Mouse (Mus musculus) layer of hippocampus, adult 6 months (tissue): ENCODE data around the gene Apon. TPM values are rescaled to one million over a fixed set of nuclear protein-coding genes. Genes with fewer than 3 reads are reported as not detected.

ENCODE experiments used
- long read RNA-seq, 2 experiments: library from polyadenylated mRNA; unstranded; transcript quantifications; one replicate each; pipeline ENCODE4 v2.0.0; 2019 to 2020
- polyA plus RNA-seq: library from polyadenylated mRNA; unstranded; fragments of <200 nt; fragmentation: Nextera tagmentation; gene quantifications from 2 replicates; pipeline ENCODE4 v1.2.3, GENCODE M21; 2021

The Apon gene
- not detected in 2 replicates for polyA plus RNA-seq
- long read RNA-seq, experiment 1 = 0 reads
- long read RNA-seq, experiment 2 = 0 reads

GRCm38 (mm10) chr10:128253677-128254255, at the start of gene Apon:
Apon (plus strand) TSS chr10:128254096.

GRCm38 (mm10) chr10:128211390-128212108, 42.3 kb upstream of the Apon start, which contains the start of gene Spryd4:
Spryd4 (minus strand) TSS chr10:128211807.

GRCm38 (mm10) chr10:128225538-128225937, 28.4 kb upstream of the Apon start, which contains the start of gene Mip:
Mip (plus strand) TSS chr10:128225838.

GRCm38 (mm10) chr10:128231697-128232419, 22.0 kb upstream of the Apon start, which contains the start of gene Timeless:
Timeless (plus strand) TSS chr10:128232065.

GRCm38 (mm10) chr10:128268371-128268770, 14.5 kb downstream of the Apon start, which contains the start of gene Apof:
Apof (plus strand) TSS chr10:128268671.

GRCm38 (mm10) chr10:128270287-128270841, 16.5 kb downstream of the Apon start, which contains the start of gene Stat2:
Stat2 (plus strand) TSS chr10:128270559.

GRCm38 (mm10) chr10:128298702-128299171, 44.8 kb downstream of the Apon start, which contains the start of gene Il23a:
Il23a (minus strand) TSS chr10:128298752.

GRCm38 (mm10) chr10:128303126-128304021, 49.5 kb downstream of the Apon start, which contains the start of gene Pan2:
Pan2 (plus strand) TSS chr10:128303335.

Other genes starting within 250 kb of the Apon start
- not detected in 2 replicates for gene Hsd17b6, start 246.5 kb upstream of the Apon start, polyA plus RNA-seq
- gene Prim1, start 238.9 kb upstream of the Apon start, polyA plus RNA-seq = 7.8 and 8.5 TPM in 2 replicates
- 846 and 866 TPM in 2 replicates for gene Naca, start 218.5 kb upstream of the Apon start, polyA plus RNA-seq
- 201 and 217 TPM in 2 replicates for gene Ptges3, start 195.1 kb upstream of the Apon start, polyA plus RNA-seq
- gene Atp5b, start 170.8 kb upstream of the Apon start, polyA plus RNA-seq = 1,647 and 1,721 TPM in 2 replicates
- 4.0 and 4.7 TPM in 2 replicates for gene Baz2a, start 162.5 kb upstream of the Apon start, polyA plus RNA-seq
- gene Rbms2, start 73.8 kb upstream of the Apon start, polyA plus RNA-seq = 2.6 and 2.7 TPM in 2 replicates
- gene Gls2, start 59.6 kb upstream of the Apon start, polyA plus RNA-seq = 10.9 and 11.5 TPM in 2 replicates
- gene Spryd4, start 42.3 kb upstream of the Apon start, polyA plus RNA-seq = 10.2 and 11.8 TPM in 2 replicates
- not detected in 2 replicates for gene Mip, start 28.3 kb upstream of the Apon start, polyA plus RNA-seq
- gene Timeless, start 22.0 kb upstream of the Apon start, polyA plus RNA-seq = 2.3 and 4.9 TPM in 2 replicates
- gene Apof, start 14.6 kb downstream of the Apon start, polyA plus RNA-seq = 0.11 TPM in 1 of 2 replicates, not detected in the other
- 4.5 and 5.5 TPM in 2 replicates for gene Stat2, start 16.5 kb downstream of the Apon start, polyA plus RNA-seq
- not detected in 2 replicates for gene Il23a, start 44.7 kb downstream of the Apon start, polyA plus RNA-seq
- gene Pan2, start 49.2 kb downstream of the Apon start, polyA plus RNA-seq = 2.6 and 2.7 TPM in 2 replicates
- gene Cnpy2, start 68.4 kb downstream of the Apon start, polyA plus RNA-seq = 155 and 167 TPM in 2 replicates
- 210 and 229 TPM in 2 replicates for gene Cs, start 83.6 kb downstream of the Apon start, polyA plus RNA-seq
- gene Coq10a, start 114.9 kb downstream of the Apon start, polyA plus RNA-seq = 16.1 and 16.7 TPM in 2 replicates
- gene Ankrd52, start 123.0 kb downstream of the Apon start, polyA plus RNA-seq = 8.8 and 12.6 TPM in 2 replicates
- 0.06 and 0.18 TPM in 2 replicates for gene Slc39a5, start 147.1 kb downstream of the Apon start, polyA plus RNA-seq
- gene Nabp2, start 157.4 kb downstream of the Apon start, polyA plus RNA-seq = 107 and 127 TPM in 2 replicates
- gene Rnf41, start 157.6 kb downstream of the Apon start, polyA plus RNA-seq = 66.3 and 69.8 TPM in 2 replicates
- 80.0 and 92.3 TPM in 2 replicates for gene Smarcc2, start 205.2 kb downstream of the Apon start, polyA plus RNA-seq
- gene Myl6, start 240.0 kb downstream of the Apon start, polyA plus RNA-seq = 843 and 993 TPM in 2 replicates
- gene Myl6b, start 244.6 kb downstream of the Apon start, polyA plus RNA-seq = 2.1 and 3.8 TPM in 2 replicates